Mouse (Mus musculus) CH12.LX (cell line): ENCODE data around the gene Txlnb.
"Not testable (repeated sequence)": the region's sequence is repeated elsewhere in the genome, so short reads cannot be mapped to it uniquely, and the experiment has no call there.

Source experiments
- MYC ChIP-seq: IDR thresholded peaks from 2 replicates; pipeline ENCODE4 v1.6.1; 2011; ENCODE audit warnings: low read depth, mild to moderate bottlenecking, improper control_type of control experiment, low read length
- RCOR1 ChIP-seq: conservative IDR thresholded peaks from 2 replicates; pipeline ENCODE4 v1.6.1; 2012; ENCODE audit warnings: low read depth, mild to moderate bottlenecking, inconsistent platforms, low read length, improper control_type of control experiment

GRCm38 (mm10) chr10:17776684-17777083, 19.3 kb upstream of the Txlnb start:
- not testable (repeated sequence) for TF ChIP-seq MYC, RCOR1
